Comparison of ENCODE assay signal across 18 mouse cellular contexts in the genomic region with DNA sequence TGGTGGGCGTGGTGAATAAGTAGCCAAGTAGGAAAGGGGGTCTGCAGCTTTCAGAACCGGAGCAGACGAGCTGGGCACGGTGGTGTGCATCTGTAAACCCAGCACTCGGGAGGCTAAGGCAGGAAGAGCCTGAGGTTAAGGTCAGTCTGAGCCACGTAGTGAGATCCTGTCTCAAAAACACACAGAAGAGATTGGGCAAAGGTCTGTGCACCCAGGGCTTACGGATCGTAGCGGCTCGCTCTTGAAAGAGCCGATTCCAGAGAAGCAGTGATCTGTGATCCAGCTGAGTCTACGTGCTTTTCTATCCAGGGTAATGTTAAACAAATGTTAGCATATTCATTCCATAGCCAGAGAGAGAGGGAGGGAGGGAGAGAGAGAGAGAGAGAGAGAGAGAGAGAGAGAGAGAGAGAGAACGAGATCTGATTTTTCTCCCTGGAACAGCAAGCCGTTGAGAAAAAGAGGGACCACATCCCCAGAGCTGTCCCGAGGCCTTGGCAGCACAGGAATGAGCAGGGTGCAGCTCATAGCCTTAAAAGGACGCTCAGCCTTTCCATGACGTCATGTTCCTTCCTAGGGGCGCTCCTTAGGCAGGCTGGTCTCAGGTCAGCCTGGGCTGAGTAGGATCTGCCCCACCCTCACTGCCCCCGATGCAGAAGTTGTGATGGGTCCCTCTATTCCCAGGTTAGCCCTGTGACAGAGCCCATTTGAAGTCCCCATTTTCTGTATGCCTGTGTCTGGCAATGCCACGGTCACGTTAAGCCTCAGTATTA. TPM values are rescaled to one million over a fixed set of nuclear protein-coding genes. Genes with fewer than 3 reads are reported as not detected.
DNase-seq lines count a peak whose midpoint lies in the region; ATAC-seq lines count a peak whose summit lies in the region.
"Had no signal": no experiment of that assay in that cellular context is flagged by ENCODE, and none has a peak within 500 bp of the region (broad histone marks: within the 10 kb centered on the region; RNA-seq: fewer than 3 reads in every experiment).

No protein-coding gene starts in this region.

- H3K9me3 ChIP-seq in kidney, embryonic 15.5 days (replicated peaks): no peaks in the 10 kb centered on the region
- H3K9me3 ChIP-seq: heart, embryonic 15.5 days; liver, embryonic 15.5 days had no signal

- no peak overlapping the region for H3K4me2 ChIP-seq in kidney, embryonic 15.5 days
- H3K4me2 ChIP-seq: heart, embryonic 15.5 days; hindbrain, embryonic 14.5 days; liver, embryonic 15.5 days had no signal

- 0 out of 2 replicates have a peak, but pooled peaks cover 3% of the 10 kb centered on the region for H3K36me3 ChIP-seq in kidney, embryonic 15.5 days
- H3K36me3 ChIP-seq: heart, embryonic 15.5 days had no signal

- peaks cover 50% of the 10 kb centered on the region for H3K4me1 ChIP-seq in kidney, embryonic 15.5 days

- 67% methylated on average over 21 of the region's 21 CpGs for WGBS in kidney, embryonic 15.5 days

- H3K4me3 ChIP-seq in kidney, embryonic 15.5 days (replicated peaks): no peak overlapping the region
- H3K4me3 ChIP-seq: heart, embryonic 15.5 days; liver, embryonic 15.5 days had no signal

- no peak overlapping the region for H3K9ac ChIP-seq in kidney, embryonic 15.5 days
- H3K9ac ChIP-seq: heart, embryonic 15.5 days; hindbrain, embryonic 14.5 days; liver, embryonic 15.5 days had no signal

- H3K27me3 ChIP-seq in kidney, embryonic 15.5 days: no peaks in the 10 kb centered on the region
- H3K27me3 ChIP-seq: heart, embryonic 15.5 days had no signal

- ATAC-seq in kidney, embryonic 15.5 days (replicated peaks; ENCODE audit: low FRiP score): no peak
- ATAC-seq: forebrain, embryonic 16.5 days had no signal

- DNase-seq in embryo, embryonic 10 days (ENCODE audit: low spot score): peak; percentile 25
- no peak for DNase-seq in embryo, embryonic 9.5 days (ENCODE audit: extremely low spot score)
- peak; percentile 74 for DNase-seq in kidney, adult 9 months
- DNase-seq in 416B (ENCODE audit: low read depth): peak; percentile 18
- DNase-seq in kidney, postnatal 36 days: peak; percentile 44 to 56
- DNase-seq in thymus, postnatal 0 days (ENCODE audit: low spot score): no peak
- no peak for DNase-seq in cerebellum, adult 11 months
- DNase-seq: cerebellum, adult 11-12 months; gastrocnemius, postnatal 10 days; midbrain, embryonic 14.5 days; right cerebral cortex, postnatal 25 days; thymus, postnatal 4 days had no signal

- no peak overlapping the region for H3K27ac ChIP-seq in kidney, embryonic 15.5 days
- H3K27ac ChIP-seq: heart, embryonic 15.5 days; hindbrain, embryonic 14.5 days; liver, embryonic 15.5 days; macrophage had no signal

RNA-seq across cellular contexts. Expression of gene Bdh1, which starts 33.4 kb away (rescaled TPM):
- polyA plus RNA-seq in kidney, embryonic 15.5 days (2015; fragmentation: Nextera tagmentation; extraction: Ambion mirVana): 23.6 and 25.4 TPM in 2 replicates
- polyA plus RNA-seq in thymus, postnatal 0 days (2015; fragmentation: Nextera tagmentation; extraction: Ambion mirVana): 76.1 and 78.6 TPM in 2 replicates

Comparison
In these comparisons a context has a peak if more than half of its experiments do, and no peak if none do; other contexts are left out.
1. DNase-seq: peak in embryo, embryonic 10 days (single experiment), kidney, adult 9 months (single experiment), 416B (single experiment) and kidney, postnatal 36 days (2 of 2); none in embryo, embryonic 9.5 days (single experiment), thymus, postnatal 0 days (single experiment) and cerebellum, adult 11 months (single experiment).